Mouse (Mus musculus): ENCODE results near the gene Rcc2. TPM values are rescaled to one million over a fixed set of nuclear protein-coding genes. Genes with fewer than 3 reads are reported as not detected.

Rcc2 gene
- total and polyA plus RNA-seq, 3 experiments, result 106 to 525 (median 205) TPM

GRCm38 (mm10) chr4:140703636-140704035 is 3.3 kb downstream of the Rcc2 start:
- Histone ChIP-seq H3K9me3 (replicated peaks) (no peaks in the 10 kb centered on the region), H3K36me3 (replicated peaks) (peaks cover 57% of the 10 kb centered on the region), H3K27me3 (ENCODE audit: insufficient read depth, low read length) (no peaks in the 10 kb centered on the region), H3K4me1 (ENCODE audit: insufficient read depth, low read depth, low read length) (peaks cover 69% of the 10 kb centered on the region), H3K4me3 (ENCODE audit: low read depth, low read length) (peak overlapping the region; percentile 79)
- TF ChIP-seq CTCF (IDR thresholded peaks at IDR 0.05; ENCODE audit: low read depth, low read length) (no peak), GATA1 (IDR thresholded peaks at IDR 0.05; ENCODE audit: borderline replicate concordance, low read length) (no peak), TAL1 (conservative IDR thresholded peaks at IDR 0.05; ENCODE audit: low read depth, low read length) (no peak), GATA2 (IDR thresholded peaks at IDR 0.05; ENCODE audit: borderline replicate concordance, low read depth, low read length) (no peak), POLR2AphosphoS5 (IDR thresholded peaks at IDR 0.05; ENCODE audit: insufficient replicate concordance, low read depth, low read length) (no peak; the same call in 1 of the 2 replicates)
- DNase-seq (ENCODE audit: low spot score) (no peak), ATAC-seq (ENCODE audit: extremely low read depth, insufficient number of reproducible peaks, low FRiP score, poor library complexity, severe bottlenecking) (no peak)

- Histone ChIP-seq H3K4me1 (ENCODE audit: insufficient read depth, low read depth, low read length) (peaks cover 69% of the 10 kb centered on the region), H3K9me3 (replicated peaks) (no peaks in the 10 kb centered on the region), H3K4me3 (ENCODE audit: low read depth, low read length) (peak overlapping the region; percentile 79), H3K27me3 (ENCODE audit: insufficient read depth, low read length) (no peaks in the 10 kb centered on the region), H3K36me3 (replicated peaks) (peaks cover 62% of the 10 kb centered on the region)
- DNase-seq (ENCODE audit: low spot score) (no peak), ATAC-seq (ENCODE audit: extremely low read depth, insufficient number of reproducible peaks, low FRiP score, poor library complexity, severe bottlenecking) (no peak)
- TF ChIP-seq GATA2 (IDR thresholded peaks at IDR 0.05; ENCODE audit: borderline replicate concordance, low read depth, low read length) (no peak), GATA1 (IDR thresholded peaks at IDR 0.05; ENCODE audit: borderline replicate concordance, low read length) (no peak), TAL1 (conservative IDR thresholded peaks at IDR 0.05; ENCODE audit: low read depth, low read length) (no peak), POLR2AphosphoS5 (IDR thresholded peaks at IDR 0.05; ENCODE audit: insufficient replicate concordance, low read depth, low read length) (no peak), CTCF (IDR thresholded peaks at IDR 0.05; ENCODE audit: low read depth, low read length) (no peak)
These were observed 3.8 kb downstream of the Rcc2 start for GRCm38 (mm10) chr4:140704166-140704565.

GRCm38 (mm10) chr4:140707615-140708014 is 7.3 kb downstream of the Rcc2 start:
- Histone ChIP-seq H3K4me3 (ENCODE audit: low read depth, low read length) (no peak overlapping the region; the same call in 1 of the 2 replicates), H3K36me3 (replicated peaks) (peaks cover 97% of the 10 kb centered on the region), H3K9me3 (replicated peaks) (no peaks in the 10 kb centered on the region), H3K4me1 (ENCODE audit: insufficient read depth, low read depth, low read length) (peaks cover 92% of the 10 kb centered on the region), H3K27me3 (ENCODE audit: insufficient read depth, low read length) (no peaks in the 10 kb centered on the region)
- TF ChIP-seq GATA1 (IDR thresholded peaks at IDR 0.05; ENCODE audit: borderline replicate concordance, low read length), result no peak
- no peak for TF ChIP-seq TAL1 (conservative IDR thresholded peaks at IDR 0.05; ENCODE audit: low read depth, low read length)
- TF ChIP-seq GATA2 (IDR thresholded peaks at IDR 0.05; ENCODE audit: borderline replicate concordance, low read depth, low read length), result no peak
- TF ChIP-seq POLR2AphosphoS5 (IDR thresholded peaks at IDR 0.05; ENCODE audit: insufficient replicate concordance, low read depth, low read length), result no peak
- DNase-seq (ENCODE audit: low spot score) (no peak), ATAC-seq (ENCODE audit: extremely low read depth, insufficient number of reproducible peaks, low FRiP score, poor library complexity, severe bottlenecking) (no peak)

- ATAC-seq (ENCODE audit: extremely low read depth, insufficient number of reproducible peaks, low FRiP score, poor library complexity, severe bottlenecking) (no peak), DNase-seq (ENCODE audit: low spot score) (no peak)
- Histone ChIP-seq H3K4me3 (ENCODE audit: low read depth, low read length) (peak overlapping the region; percentile 34; the same call in 1 of the 2 replicates), H3K36me3 (replicated peaks) (peaks cover 98% of the 10 kb centered on the region), H3K4me1 (ENCODE audit: insufficient read depth, low read depth, low read length) (peaks cover 96% of the 10 kb centered on the region), H3K9me3 (replicated peaks) (no peaks in the 10 kb centered on the region), H3K27me3 (ENCODE audit: insufficient read depth, low read length) (no peaks in the 10 kb centered on the region)
- TF ChIP-seq GATA1 (IDR thresholded peaks at IDR 0.05; ENCODE audit: borderline replicate concordance, low read length) (no peak), TAL1 (conservative IDR thresholded peaks at IDR 0.05; ENCODE audit: low read depth, low read length) (no peak), CTCF (IDR thresholded peaks at IDR 0.05; ENCODE audit: low read depth, low read length) (no peak), POLR2AphosphoS5 (IDR thresholded peaks at IDR 0.05; ENCODE audit: insufficient replicate concordance, low read depth, low read length) (no peak), GATA2 (IDR thresholded peaks at IDR 0.05; ENCODE audit: borderline replicate concordance, low read depth, low read length) (no peak)
These were observed 8.1 kb downstream of the Rcc2 start for GRCm38 (mm10) chr4:140708297-140708927.

- peaks cover 98% of the 10 kb centered on the region for H3K36me3 ChIP-seq (replicated peaks)
- no peak for DNase-seq (ENCODE audit: low spot score)
- no peak for TF ChIP-seq POLR2AphosphoS5 (IDR thresholded peaks at IDR 0.05; ENCODE audit: insufficient replicate concordance, low read depth, low read length)
- H3K4me3 ChIP-seq (ENCODE audit: low read depth, low read length), result no peak overlapping the region
- no peaks in the 10 kb centered on the region for H3K9me3 ChIP-seq (replicated peaks)
- no peaks in the 10 kb centered on the region for H3K27me3 ChIP-seq (ENCODE audit: insufficient read depth, low read length)
- no peak for ATAC-seq (ENCODE audit: extremely low read depth, insufficient number of reproducible peaks, low FRiP score, poor library complexity, severe bottlenecking)
- peaks cover 96% of the 10 kb centered on the region for H3K4me1 ChIP-seq (ENCODE audit: insufficient read depth, low read depth, low read length)
These were observed 8.8 kb downstream of the Rcc2 start for GRCm38 (mm10) chr4:140709111-140709510.

GRCm38 (mm10) chr4:140709617-140710016 is 9.3 kb downstream of the Rcc2 start:
- Histone ChIP-seq H3K4me1 (ENCODE audit: insufficient read depth, low read depth, low read length) (peaks cover 96% of the 10 kb centered on the region), H3K27me3 (ENCODE audit: insufficient read depth, low read length) (no peaks in the 10 kb centered on the region), H3K4me3 (ENCODE audit: low read depth, low read length) (no peak overlapping the region), H3K9me3 (replicated peaks) (no peaks in the 10 kb centered on the region), H3K36me3 (replicated peaks) (peaks cover 98% of the 10 kb centered on the region)
- DNase-seq (ENCODE audit: low spot score), result no peak
- no peak for ATAC-seq (ENCODE audit: extremely low read depth, insufficient number of reproducible peaks, low FRiP score, poor library complexity, severe bottlenecking)
- TF ChIP-seq GATA1 (IDR thresholded peaks at IDR 0.05; ENCODE audit: borderline replicate concordance, low read length) (no peak), GATA2 (IDR thresholded peaks at IDR 0.05; ENCODE audit: borderline replicate concordance, low read depth, low read length) (no peak), POLR2AphosphoS5 (IDR thresholded peaks at IDR 0.05; ENCODE audit: insufficient replicate concordance, low read depth, low read length) (no peak), CTCF (IDR thresholded peaks at IDR 0.05; ENCODE audit: low read depth, low read length) (no peak), TAL1 (conservative IDR thresholded peaks at IDR 0.05; ENCODE audit: low read depth, low read length) (no peak)
